Mouse (Mus musculus) G1E (cell line): ENCODE data around the gene Rab21.

Experiments
- CTCF ChIP-seq: IDR thresholded peaks from 2 replicates; pipeline ENCODE4 v1.5.1; 2012; ENCODE audit warnings: low read depth, low read length, inconsistent platforms, mixed read lengths
- GATA1 ChIP-seq: IDR thresholded peaks from 2 replicates; pipeline ENCODE4 v1.6.1; 2012; ENCODE audit warnings: borderline replicate concordance, low read length, inconsistent platforms, mixed read lengths
- GATA2 ChIP-seq: IDR thresholded peaks from 2 replicates; pipeline ENCODE4 v1.6.1; 2012; ENCODE audit warnings: low read depth, low read length, inconsistent platforms, borderline replicate concordance
- POLR2AphosphoS5 ChIP-seq: IDR thresholded peaks from 2 replicates; pipeline ENCODE4 v1.6.1; 2012; ENCODE audit warnings: low read depth, low read length, inconsistent platforms; ENCODE audit not compliant: insufficient replicate concordance
- TAL1 ChIP-seq: conservative IDR thresholded peaks from 2 replicates; pipeline ENCODE4 v1.6.1; 2012; ENCODE audit warnings: low read depth, low read length, inconsistent platforms, mixed read lengths

- TF ChIP-seq CTCF: no peak
- TF ChIP-seq GATA1: no peak
- TF ChIP-seq GATA2: no peak
- TF ChIP-seq TAL1: no peak
- TF ChIP-seq POLR2AphosphoS5: no peak
Measured at GRCm38 (mm10) chr10:115245488-115245887, 69.9 kb downstream of the Rab21 start.
